Mouse (Mus musculus): ENCODE measurements around the gene B130006D01Rik.
"Not testable (repeated sequence)": the region's sequence is repeated elsewhere in the genome, so short reads cannot be mapped to it uniquely, and the experiment has no call there.

The B130006D01Rik gene

GRCm38 (mm10) chr11:95713225-95713810 is 10.1 kb upstream of the B130006D01Rik start:
- DNase-seq (ENCODE audit: low read depth, low spot score): peak; percentile 46

- DNase-seq (ENCODE audit: low read depth, low spot score): peak; percentile 27
Measured at GRCm38 (mm10) chr11:95713811-95714241, 9.6 kb upstream of the B130006D01Rik start.

GRCm38 (mm10) chr11:95714411-95714810 is 9.0 kb upstream of the B130006D01Rik start:
- DNase-seq (ENCODE audit: low read depth, low spot score): peak; percentile 4

GRCm38 (mm10) chr11:95716136-95716535 is 7.3 kb upstream of the B130006D01Rik start:
- no peak for DNase-seq (ENCODE audit: low read depth, low spot score)

GRCm38 (mm10) chr11:95719356-95719755 is 4.0 kb upstream of the B130006D01Rik start:
- no peak for DNase-seq (ENCODE audit: low read depth, low spot score)

GRCm38 (mm10) chr11:95724466-95724865 is 1.1 kb downstream of the B130006D01Rik start:
- no peak for DNase-seq (ENCODE audit: low read depth, low spot score)

- no peak for DNase-seq (ENCODE audit: low read depth, low spot score)
Measured at GRCm38 (mm10) chr11:95726156-95726555, 2.8 kb downstream of the B130006D01Rik start.

- DNase-seq (ENCODE audit: low read depth, low spot score): no peak
Measured at GRCm38 (mm10) chr11:95727947-95728346, 4.6 kb downstream of the B130006D01Rik start.

GRCm38 (mm10) chr11:95728916-95729907 is 5.8 kb downstream of the B130006D01Rik start:
- peak; percentile 21 for DNase-seq (ENCODE audit: low read depth, low spot score)

GRCm38 (mm10) chr11:95734485-95734884 is 11.1 kb downstream of the B130006D01Rik start:
- DNase-seq (ENCODE audit: low read depth, low spot score): no peak

- no peak for DNase-seq (ENCODE audit: low read depth, low spot score)
Measured at GRCm38 (mm10) chr11:95737811-95738210, 14.4 kb downstream of the B130006D01Rik start.

- no peak for DNase-seq (ENCODE audit: low read depth, low spot score)
Measured at GRCm38 (mm10) chr11:95744521-95744920, 21.1 kb downstream of the B130006D01Rik start.

GRCm38 (mm10) chr11:95746821-95747220 is 23.4 kb downstream of the B130006D01Rik start:
- no peak for DNase-seq (ENCODE audit: low read depth, low spot score)

- DNase-seq (ENCODE audit: low read depth, low spot score): no peak
Measured at GRCm38 (mm10) chr11:95748331-95748730, 24.9 kb downstream of the B130006D01Rik start.

- no peak for DNase-seq (ENCODE audit: low read depth, low spot score)
Measured at GRCm38 (mm10) chr11:95749619-95750018, 26.2 kb downstream of the B130006D01Rik start.

GRCm38 (mm10) chr11:95750995-95751394 is 27.6 kb downstream of the B130006D01Rik start:
- DNase-seq (ENCODE audit: low read depth, low spot score): peak; percentile 87

- not testable (repeated sequence) for DNase-seq (ENCODE audit: low read depth, low spot score)
Measured at GRCm38 (mm10) chr11:95755137-95755536, 31.8 kb downstream of the B130006D01Rik start.

- DNase-seq (ENCODE audit: low read depth, low spot score): peak; percentile 37
Measured at GRCm38 (mm10) chr11:95760521-95760920, 37.1 kb downstream of the B130006D01Rik start.

- DNase-seq (ENCODE audit: low read depth, low spot score): peak; percentile 28
Measured at GRCm38 (mm10) chr11:95762996-95763395, 39.6 kb downstream of the B130006D01Rik start.

- no peak for DNase-seq (ENCODE audit: low read depth, low spot score)
Measured at GRCm38 (mm10) chr11:95764806-95765205, 41.4 kb downstream of the B130006D01Rik start.

GRCm38 (mm10) chr11:95765334-95765733 is 41.9 kb downstream of the B130006D01Rik start:
- no peak for DNase-seq (ENCODE audit: low read depth, low spot score)

- DNase-seq (ENCODE audit: low read depth, low spot score): no peak
Measured at GRCm38 (mm10) chr11:95768244-95768643, 44.9 kb downstream of the B130006D01Rik start.

Measured in 3T3-L1 (cell line).